Comparison of ENCODE assay signal across 9 mouse cellular contexts in the genomic region with DNA sequence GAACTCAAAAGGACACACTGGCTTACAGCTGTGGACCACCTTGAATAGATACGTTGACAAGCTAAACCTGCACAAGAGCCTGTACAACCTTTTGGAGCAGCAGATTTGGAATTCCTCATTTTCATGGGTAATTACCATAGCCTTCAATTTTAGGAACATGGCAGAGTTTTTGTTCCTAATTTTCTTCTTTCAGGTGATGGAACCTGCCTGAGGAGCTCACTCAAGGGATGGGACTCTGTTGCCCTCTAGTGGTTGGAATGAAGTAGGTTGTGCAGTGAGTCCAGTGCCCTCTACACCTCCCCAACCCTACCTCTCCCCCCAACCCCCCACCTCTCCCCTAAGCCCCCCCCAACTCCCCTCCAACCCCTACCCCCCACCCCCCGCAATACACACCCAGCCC.
A peak's percentile ranks its signal among the peaks of the same experiment; 100 is the strongest.
DNase-seq lines count a peak whose midpoint lies in the region; ATAC-seq and TF ChIP-seq lines count a peak whose summit lies in the region.
"Had no signal": no experiment of that assay in that cellular context is flagged by ENCODE, and none has a peak within 500 bp of the region (broad histone marks: within the 10 kb centered on the region; RNA-seq: fewer than 3 reads in every experiment).

No protein-coding gene starts in this region.

- in situ Hi-C loops in Patski (cut with MboI; ENCODE audit: low pct_unique_long_range_greater_than_20kb), result no loop called here

- no peak overlapping the region for H3K9ac ChIP-seq in intestine, embryonic 16.5 days (ENCODE audit: low read depth, low read length)

- H3K27me3 ChIP-seq in Patski, result no peaks in the 10 kb centered on the region
- no peaks in the 10 kb centered on the region for H3K27me3 ChIP-seq in intestine, embryonic 16.5 days (replicated peaks; ENCODE audit: control insufficient read depth, insufficient read depth, low read length)
- H3K27me3 ChIP-seq: megakaryocyte, embryonic 14.5 days had no signal

- ATAC-seq in Patski, result no peak
- no peak for ATAC-seq in intestine, embryonic 16.5 days

- POLR2A ChIA-PET in Patski (lab: Charles Lee), result no interaction called here

- no peaks in the 10 kb centered on the region for H3K9me3 ChIP-seq in intestine, embryonic 16.5 days (ENCODE audit: control insufficient read depth, low read length)

- DNase-seq in heart, postnatal 10 days, result peak; percentile 2 to 6
- no peak for DNase-seq in heart, postnatal 25 days (ENCODE audit: low spot score)
- peak; percentile 40 for DNase-seq in 416B (ENCODE audit: low read depth)
- DNase-seq in Patski (ENCODE audit: low read depth, low spot score), result no peak
- DNase-seq in induced T-regulatory cell, adult 2 months (ENCODE audit: low read depth), result peak; percentile 48
- DNase-seq in ovary, postnatal 36 days (ENCODE audit: low spot score), result no peak
- no peak for DNase-seq in gastrocnemius, adult 18-20 months (ENCODE audit: low spot score)

- CTCF ChIA-PET in Patski (lab: Charles Lee), result no interaction called here

- no peaks in the 10 kb centered on the region for H3K4me1 ChIP-seq in intestine, embryonic 16.5 days (ENCODE audit: control insufficient read depth, insufficient read depth, low read length)
- H3K4me1 ChIP-seq: megakaryocyte, embryonic 14.5 days had no signal

- intact Hi-C loops in heart, postnatal 10 days (cut with DNase I), result no loop called here
- intact Hi-C loops in heart, postnatal 25 days (cut with DNase I), result no loop called here

- WGBS in intestine, embryonic 16.5 days, result 81% methylated on average over 2 of the region's 2 CpGs

- no peaks in the 10 kb centered on the region for H3K36me3 ChIP-seq in intestine, embryonic 16.5 days (ENCODE audit: control insufficient read depth, insufficient read depth, low read length)

- peak; percentile 23 for TF ChIP-seq CTCF in Patski (IDR thresholded peaks at IDR 0.05)

- no peak overlapping the region for H3K4me3 ChIP-seq in intestine, embryonic 16.5 days (ENCODE audit: low read length)
- H3K4me3 ChIP-seq: megakaryocyte, embryonic 14.5 days had no signal

- H3K27ac ChIP-seq in intestine, embryonic 16.5 days (ENCODE audit: low read length), result no peak overlapping the region

- H3K4me2 ChIP-seq in intestine, embryonic 16.5 days (ENCODE audit: low read depth, low read length), result no peak overlapping the region

Comparison
In these comparisons a context has a peak if more than half of its experiments do, and no peak if none do; other contexts are left out.
1. DNase-seq: peak in heart, postnatal 10 days (2 of 2), 416B (single experiment) and induced T-regulatory cell, adult 2 months (single experiment); none in heart, postnatal 25 days (single experiment), Patski (single experiment), ovary, postnatal 36 days (single experiment) and gastrocnemius, adult 18-20 months (single experiment).